Mouse (Mus musculus): Measurements from ENCODE around the gene Hyal3.
"Not testable (repeated sequence)": the region's sequence is repeated elsewhere in the genome, so short reads cannot be mapped to it uniquely, and the experiment has no call there.

The Hyal3 gene

DNA sequence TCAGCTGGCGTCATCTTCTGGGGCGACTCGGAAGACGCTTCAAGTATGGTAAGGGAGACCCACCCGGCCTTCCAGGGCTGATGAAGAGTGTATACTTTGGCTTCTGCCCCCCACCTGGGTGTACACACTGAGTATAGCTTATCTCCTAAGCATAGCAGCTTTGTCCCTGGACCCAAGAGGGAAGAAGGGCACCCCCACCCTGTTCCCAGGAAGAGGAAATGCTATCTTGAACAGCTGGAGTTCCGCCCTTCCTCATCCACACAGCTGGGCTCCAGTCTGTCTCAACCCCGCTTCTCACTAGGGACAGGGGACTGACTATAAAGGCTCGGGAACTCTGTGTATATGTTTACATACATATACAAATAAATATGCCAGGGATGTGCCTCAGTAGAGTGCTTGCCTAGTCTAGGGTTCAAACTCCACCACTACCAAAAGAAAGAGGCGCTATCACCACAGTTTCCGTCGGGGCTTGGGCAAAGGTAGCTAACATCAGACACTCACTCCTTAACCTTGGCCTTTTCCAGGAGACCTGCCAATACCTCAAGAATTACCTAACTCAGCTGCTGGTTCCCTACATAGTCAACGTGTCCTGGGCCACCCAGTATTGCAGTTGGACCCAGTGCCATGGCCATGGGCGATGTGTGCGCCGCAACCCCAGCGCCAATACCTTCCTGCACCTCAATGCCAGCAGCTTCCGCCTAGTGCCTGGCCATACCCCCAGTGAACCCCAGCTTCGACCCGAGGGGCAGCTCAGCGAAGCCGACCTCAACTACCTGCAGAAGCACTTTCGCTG is 8.9 kb upstream of the Hyal3 start:
- no peak for DNase-seq (ENCODE audit: low read depth)

DNA sequence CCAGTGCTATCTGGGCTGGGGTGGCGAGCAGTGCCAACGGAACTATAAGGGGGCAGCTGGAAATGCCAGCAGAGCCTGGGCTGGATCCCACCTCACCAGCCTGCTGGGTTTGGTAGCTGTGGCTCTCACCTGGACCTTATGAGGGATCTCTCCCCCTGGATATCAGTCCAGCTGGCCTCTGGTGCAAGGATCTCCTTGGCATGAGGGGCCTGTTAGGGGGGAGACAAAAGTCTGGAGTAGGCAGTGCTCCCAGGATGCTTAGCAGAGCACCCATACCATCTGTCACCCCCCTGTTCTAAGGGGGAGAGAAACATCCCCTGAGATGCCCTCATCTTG is 8.3 kb upstream of the Hyal3 start:
- DNase-seq (ENCODE audit: low read depth): no peak

DNA sequence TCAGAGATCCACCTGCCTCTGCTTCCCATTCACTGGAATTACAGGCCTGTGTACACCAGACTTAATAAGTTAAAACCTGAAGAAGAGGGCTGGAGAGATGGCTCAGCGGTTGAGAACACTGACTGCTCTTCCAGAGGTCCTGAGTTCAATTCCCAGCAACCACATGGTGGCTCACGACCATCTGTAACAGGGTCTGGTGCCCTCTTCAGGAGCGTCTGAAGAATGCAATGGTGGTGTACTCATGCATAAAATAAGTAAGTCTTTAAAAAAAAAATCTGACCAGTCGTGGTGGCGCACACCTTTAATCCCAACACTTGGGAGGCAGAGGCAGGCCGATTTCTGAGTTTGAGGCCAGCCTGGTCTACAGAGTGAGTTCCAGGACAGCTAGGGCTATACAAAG is 6.8 kb upstream of the Hyal3 start:
- not testable (repeated sequence) for DNase-seq (ENCODE audit: low read depth)

DNA sequence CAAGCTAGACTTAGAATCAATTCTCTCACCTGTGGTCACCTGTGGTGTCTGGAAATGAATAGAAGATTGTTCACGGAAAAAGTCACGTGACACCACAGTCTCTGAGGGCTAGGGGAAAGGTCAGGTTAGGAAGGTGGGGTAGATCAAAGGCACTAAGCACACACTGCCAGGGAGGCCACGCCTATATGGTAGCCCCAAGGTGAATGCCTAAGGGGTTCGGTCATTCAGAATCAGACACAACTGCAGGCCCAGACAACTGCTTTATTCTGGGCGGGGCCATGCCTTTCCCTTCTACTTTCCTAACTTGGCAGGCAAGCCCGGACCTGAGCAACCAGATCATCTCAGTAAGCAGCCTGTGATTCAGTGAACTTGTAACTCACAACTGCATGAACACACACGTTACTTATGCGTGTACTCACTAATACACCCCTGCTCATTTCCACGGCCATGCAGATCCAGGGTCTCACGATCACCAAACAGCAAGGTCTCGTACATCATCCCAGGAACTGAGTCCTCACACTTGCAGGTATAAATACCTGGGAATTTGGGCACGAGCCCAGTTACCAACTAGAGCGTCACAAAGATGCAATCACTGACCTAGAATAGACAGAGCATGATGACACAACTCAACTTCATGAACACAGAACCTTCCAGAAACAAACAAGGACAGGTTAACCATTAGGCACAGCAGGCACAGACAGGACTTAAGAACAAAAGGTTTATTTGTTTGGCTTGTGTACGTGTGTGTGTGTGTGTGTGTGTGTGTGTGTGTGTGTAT is 4.8 kb upstream of the Hyal3 start:
- DNase-seq (ENCODE audit: low read depth): peak; percentile 38

DNA sequence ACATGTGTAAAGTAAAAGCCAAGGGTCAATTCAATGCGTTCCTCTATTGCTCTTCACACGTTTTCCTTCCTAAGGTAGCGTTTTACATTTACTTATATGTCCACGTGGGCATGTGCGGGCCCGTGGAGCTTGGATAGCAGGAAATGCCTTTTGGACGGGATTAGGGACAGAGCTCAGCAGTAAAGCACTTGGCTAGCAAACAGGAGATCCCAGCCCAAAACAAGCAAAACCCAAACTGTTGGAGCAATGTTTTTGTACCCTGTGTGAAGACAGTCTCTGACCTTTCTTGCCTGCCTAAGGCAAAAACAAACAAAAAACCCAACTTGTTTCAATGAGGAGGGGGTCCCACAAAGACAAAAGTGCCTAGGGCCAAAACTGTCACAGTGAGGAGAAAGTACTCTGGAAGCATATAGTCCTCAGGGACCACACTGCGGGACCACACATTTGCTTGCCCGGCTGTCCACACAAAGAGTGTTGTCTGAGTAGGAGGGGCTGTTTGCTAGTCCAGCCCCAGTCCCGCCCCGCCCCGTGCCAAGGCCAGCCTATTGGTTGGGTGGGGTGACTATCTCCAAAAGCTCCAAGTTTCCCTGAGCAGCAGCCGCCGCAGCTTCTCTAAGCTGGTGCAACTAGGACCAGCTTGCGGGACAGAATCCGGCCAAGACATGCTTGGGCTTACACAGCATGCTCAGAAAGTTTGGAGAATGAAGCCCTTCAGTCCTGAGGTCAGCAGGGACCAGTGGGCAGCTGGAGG is 4.1 kb upstream of the Hyal3 start, which contains the start of gene Hyal1:
Hyal1 (plus strand) TSS at position 571 of the 751 bp plus-strand sequence.
- DNase-seq (ENCODE audit: low read depth): no peak

DNA sequence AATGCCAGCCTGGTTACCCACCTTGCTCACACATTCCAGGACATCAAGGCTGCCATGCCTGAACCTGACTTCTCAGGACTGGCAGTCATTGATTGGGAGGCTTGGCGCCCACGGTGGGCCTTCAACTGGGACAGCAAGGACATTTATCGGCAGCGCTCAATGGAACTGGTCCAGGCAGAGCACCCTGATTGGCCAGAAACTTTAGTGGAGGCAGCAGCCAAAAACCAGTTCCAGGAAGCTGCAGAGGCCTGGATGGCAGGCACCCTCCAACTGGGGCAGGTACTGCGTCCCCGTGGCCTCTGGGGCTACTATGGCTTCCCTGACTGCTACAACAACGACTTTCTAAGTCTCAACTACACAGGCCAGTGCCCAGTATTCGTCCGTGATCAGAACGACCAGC is 2.7 kb upstream of the Hyal3 start:
- DNase-seq (ENCODE audit: low read depth): no peak

DNA sequence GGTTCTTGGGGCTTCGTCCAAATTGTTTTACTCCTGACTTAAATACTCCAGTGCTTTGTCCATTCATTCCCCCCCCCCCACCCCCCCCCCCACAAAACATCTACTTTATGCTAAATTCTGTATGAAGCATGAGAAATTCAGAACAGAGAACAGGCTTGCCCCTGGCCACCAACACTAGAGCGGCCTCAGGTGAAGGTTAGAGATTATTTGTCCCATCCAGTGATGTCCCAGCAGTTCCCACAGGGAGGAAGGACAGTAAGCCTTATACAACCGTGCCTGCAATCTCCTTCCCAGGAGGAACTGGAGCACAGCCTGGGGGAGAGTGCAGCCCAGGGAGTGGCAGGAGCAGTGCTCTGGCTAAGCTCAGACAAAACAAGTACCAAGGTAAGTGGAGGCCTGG is 2.0 kb upstream of the Hyal3 start, which contains the start of gene Naa80:
Naa80 (plus strand) TSS at position 301 of the 400 bp plus-strand sequence.
- no peak for DNase-seq (ENCODE audit: low read depth)

DNA sequence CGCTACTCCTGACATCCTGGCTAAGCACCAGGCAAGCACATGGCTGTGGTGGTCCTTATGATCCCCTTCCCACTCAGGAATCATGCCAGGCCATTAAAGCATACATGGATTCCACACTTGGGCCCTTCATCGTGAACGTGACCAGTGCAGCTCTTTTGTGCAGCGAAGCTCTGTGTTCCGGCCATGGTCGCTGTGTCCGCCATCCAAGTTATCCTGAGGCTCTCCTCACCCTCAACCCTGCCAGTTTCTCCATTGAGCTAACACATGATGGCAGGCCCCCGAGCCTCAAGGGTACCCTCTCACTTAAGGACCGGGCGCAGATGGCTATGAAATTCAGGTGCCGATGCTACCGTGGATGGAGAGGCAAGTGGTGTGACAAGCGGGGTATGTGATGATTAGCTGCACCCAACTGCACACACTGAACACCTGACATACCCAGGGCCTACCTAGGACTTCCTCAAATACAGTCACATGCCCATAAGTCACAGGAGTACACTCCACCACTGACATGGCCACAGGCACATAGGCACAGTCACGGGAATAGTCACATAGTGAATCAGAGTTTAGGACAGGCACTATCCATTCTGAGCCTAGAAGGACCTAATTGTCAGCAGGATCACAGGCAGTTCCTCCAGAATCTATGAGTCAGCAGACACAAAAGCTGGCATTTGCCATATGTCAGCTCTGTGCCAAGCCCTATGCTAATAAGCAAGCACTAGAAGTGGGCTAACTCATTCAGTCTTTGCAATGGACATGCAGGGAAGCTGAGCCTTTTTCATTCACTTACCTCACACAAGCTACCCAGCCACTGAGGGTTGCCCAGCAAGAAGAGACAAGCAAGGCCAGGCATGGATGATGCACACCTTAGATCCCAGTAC is 1.4 kb upstream of the Hyal3 start:
- DNase-seq (ENCODE audit: low read depth): no peak

DNA sequence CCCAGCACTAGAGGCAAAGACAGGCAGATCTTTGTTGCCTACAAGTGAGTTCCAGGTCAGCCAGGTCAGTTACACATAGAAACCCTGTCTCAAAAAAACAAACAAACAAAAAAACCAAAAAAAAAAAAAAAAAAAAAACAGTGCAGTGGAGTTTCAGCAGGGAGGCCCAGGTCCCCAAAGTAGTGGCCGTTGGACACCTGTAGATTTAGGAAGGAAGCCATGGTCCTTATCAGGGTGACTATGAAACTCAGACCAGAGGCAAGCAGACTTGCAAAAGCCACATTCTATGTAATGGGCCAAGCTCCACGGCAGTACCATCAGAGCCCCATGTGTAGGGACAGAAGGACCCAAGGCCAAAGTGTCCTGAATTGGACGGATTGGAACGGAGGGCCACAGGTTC is 966 bp downstream of the Hyal3 start:
- no peak for DNase-seq (ENCODE audit: low read depth)

DNA sequence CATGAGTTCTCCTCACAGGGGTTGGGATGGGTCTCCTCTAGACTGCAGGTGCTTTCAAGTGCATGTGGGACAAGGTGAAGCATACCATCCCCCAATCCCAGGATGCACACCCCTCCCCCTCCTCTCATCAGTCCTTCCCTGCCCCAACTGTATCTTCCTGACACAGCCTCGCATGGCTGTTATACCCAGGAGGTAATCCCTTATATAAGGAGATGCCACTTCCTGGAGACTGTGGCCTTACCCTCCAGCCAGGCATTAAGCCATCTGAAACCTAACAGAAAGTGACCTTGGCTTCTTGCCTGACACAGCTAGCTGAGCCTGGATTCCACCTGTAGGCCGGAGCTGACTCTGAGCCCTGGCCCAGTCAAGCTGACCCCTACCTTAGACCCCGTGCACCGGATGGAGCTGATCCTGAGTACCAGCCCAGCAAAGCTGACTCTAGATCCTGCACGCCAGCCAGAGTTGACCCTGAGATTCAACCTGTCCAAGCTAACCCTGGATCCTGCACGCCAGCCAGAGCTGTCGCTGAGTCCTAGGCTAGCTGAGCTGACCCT is 2.0 kb downstream of the Hyal3 start:
- no peak for DNase-seq (ENCODE audit: low read depth)

DNA sequence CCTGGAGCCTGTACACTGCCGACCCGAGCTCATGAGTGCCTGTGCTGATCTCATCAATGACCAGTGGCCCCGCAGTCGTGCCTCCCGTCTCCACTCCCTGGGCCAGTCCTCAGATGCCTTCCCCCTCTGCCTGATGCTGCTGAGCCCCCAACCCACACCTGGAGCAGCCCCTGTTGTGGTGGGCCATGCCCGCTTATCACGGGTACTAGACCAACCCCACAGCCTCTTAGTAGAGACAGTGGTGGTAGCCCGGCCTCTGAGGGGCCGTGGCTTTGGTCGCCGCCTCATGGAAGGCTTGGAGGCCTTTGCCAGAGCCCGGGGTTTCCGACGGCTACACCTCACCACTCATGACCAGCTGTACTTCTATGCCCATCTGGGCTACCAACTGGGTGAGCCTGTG is 2.6 kb downstream of the Hyal3 start:
- no peak for DNase-seq (ENCODE audit: low read depth)

DNA sequence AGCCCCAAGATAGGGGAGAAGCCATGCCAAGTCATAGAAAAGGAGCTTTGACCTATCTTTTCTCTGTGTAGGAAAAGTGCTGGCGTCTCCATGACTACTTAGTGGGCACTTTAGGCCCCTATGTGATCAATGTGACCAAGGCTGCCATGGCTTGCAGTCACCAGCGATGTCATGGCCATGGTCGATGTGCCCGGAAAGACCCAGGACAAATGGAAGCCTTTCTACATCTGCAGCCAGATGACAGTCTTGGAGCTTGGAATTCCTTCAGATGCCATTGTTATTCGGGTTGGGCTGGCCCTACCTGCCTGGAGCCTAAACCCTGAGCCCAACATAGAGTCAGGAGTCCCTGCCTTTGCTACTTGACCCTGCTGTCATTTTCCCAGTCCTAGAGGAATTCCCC is 5.9 kb downstream of the Hyal3 start:
- DNase-seq (ENCODE audit: low read depth): no peak

DNA sequence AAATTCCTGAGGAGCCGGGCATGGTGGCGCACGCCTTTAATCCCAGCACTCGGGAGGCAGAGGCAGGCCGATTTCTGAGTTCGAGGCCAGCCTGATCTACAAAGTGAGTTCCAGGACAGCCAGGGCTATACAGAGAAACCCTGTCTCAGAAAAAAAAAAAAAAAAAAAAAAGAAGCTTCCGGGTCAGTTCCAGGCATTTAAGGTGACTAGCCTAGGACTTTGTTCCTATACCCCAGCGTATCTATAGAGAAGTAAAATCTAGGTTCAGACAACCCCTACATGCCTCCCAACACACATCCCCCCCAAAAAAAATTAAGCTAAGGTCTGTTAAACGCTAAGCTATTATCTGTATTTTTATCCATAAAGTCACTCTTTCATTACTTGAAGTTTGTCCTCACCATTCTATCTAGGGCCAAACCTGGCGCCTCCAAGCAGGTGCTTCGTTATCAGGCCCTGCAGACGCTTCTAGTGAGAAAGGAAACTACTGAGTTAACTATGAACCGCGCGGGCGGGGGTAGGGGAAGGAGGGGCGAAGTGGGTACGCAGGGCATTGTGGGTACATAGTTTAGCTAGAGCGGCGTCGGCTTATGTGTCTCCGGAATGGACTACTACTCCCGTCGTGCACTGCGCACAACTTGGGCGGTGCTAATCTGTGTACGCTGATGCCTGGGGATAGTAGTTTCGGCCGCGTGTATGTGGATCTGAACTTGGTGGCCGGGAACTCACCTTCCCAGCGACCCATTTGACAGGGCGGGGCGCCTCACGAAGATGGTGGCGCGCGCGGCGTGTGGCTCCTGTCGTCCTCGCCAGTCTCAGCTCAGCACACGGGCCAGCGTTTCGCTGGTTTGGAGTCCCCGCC is 6.6 kb downstream of the Hyal3 start, which contains the start of gene Ifrd2:
Ifrd2 (plus strand) TSS at position 669 of the 859 bp plus-strand sequence.
- peak; percentile 98 for DNase-seq (ENCODE audit: low read depth)

DNA sequence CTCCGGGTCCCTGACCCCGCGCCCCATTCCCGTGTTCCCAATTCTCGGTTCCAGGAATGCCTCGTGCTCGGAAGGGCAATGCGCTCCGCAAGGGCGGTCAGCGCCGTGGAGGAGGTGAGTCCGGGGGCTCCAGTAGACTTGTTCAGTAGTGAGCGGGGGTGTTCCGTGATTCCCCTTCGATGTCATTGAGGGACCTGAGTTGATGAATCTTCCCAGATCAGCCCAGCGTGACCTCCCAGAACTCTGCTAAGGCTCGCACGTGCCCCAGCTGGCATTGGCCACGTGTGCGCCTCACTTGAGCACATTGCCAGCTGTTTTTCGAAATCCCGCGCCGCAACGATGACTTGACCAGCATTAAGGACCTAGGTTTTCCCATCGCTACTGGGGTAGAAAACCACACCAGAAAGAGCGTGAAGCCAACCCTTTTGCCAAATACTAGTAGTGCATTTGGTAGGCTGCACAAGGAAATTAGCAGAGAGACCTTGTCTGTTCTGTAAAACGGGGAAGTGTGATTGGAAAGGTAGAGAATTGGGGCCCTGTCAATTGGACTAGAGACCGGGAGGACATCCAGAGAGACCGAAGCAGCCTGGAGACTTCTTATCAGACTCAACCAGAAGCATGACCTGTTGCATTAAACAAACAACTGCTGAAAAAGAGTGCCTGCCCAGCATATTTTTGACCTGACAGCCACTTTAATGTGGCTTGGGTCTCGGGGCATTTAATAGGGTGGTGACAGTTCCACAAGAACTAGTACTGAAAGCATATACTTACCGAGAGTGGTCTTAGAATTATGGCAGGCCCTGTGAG is 7.4 kb downstream of the Hyal3 start:
- no peak for DNase-seq (ENCODE audit: low read depth)

DNA sequence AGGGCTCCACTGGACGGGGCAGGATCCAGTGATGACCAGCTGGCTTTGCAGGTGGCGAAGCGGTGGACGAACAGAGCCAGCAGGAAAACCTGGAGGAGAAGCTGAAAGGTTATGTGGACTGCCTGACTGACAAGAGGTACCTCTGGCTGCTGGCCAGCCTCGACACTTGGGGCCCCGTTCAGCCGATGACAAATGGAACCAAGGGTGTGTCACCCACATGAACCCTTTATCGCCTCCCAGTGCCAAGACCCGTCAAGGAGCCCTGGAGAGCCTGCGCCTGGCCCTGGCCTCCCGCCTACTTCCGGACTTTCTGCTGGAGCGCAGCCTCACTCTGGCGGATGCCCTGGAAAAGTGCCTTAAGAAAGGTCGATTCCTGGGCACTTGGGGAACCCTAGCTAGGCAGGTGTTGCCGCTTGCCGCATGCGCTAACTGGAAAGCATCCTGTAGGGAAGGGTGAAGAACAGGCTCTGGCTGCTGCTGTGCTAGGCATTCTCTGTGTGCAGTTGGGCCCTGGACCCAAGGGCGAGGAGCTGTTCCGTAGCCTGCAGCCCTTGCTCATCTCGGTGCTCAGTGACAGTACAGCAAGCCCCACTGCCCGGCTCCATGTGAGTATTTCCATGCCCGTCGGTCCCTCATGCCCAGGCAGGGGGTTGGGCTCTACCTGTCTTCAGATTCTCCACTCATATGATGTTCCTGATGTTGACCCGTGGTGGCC is 9.6 kb downstream of the Hyal3 start:
- DNase-seq (ENCODE audit: low read depth): no peak

DNA sequence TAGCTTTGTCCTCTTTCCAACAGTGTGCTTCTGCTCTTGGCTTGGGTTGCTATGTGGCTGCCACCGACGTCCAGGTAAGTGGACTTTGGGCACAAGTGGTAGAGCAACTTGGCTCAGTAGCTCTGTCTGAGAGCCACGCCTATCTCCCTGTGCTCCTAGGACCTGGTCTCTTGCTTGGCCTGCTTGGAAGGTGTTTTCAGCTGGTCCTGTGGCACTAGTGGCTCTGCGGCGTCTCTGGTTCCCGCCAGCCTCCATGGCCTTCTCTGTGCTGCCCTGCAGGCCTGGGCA is 10.1 kb downstream of the Hyal3 start:
- DNase-seq (ENCODE audit: low read depth): no peak

DNA sequence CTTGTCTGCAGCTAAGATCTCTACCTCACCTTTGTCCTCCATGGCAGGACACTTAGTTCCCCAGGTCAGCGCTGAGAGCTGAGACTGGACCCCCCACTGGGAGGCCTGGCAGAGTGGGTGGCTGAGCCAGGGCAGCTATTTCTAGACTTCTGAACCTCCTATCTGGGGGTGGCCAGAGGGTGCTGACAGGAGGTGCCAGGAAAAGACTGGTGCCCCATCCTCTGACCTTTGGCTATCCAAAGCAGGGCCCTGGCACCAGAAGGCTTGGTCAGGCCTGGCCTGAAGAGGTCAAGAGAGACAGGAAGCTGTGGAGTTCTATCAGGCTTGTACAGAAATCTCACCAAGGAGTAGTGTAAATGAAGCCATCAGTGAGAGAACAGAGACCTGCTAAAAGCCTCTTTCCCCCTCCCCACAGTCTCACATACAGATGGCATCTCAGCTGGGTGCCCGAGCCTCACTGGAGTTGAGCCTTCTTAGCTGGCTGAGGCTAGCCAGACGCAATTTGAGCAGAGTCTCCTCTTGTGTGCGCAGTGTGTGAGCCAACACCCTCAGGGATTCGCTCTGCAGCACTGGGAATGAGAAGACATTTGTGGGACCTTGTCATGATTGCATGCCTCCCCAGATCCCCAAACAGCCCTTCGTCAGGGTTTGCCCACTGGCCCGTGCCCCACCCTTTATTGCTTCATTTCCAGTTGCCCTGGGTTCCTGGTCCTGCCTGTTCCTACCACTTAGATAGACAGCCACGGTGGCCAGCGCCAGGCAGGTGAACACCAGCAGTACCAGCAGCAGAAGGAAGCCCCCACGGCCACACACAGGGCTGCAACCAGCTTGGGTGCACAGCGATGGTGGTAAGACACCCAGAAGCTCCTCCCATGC is 12.7 kb downstream of the Hyal3 start:
- no peak for DNase-seq (ENCODE audit: low read depth)

Measured in induced T-regulatory cell, adult 2 months (primary cell).